Mouse (Mus musculus) intestine, postnatal 0 days (tissue): ENCODE measurements at regions not wholly inside any gene's neighbourhood (a gene's known extent, or its start where the extent isn't known, plus 50 kb on each side); places are given as distances from the start of the nearest gene placed in this dataset.
A peak's percentile ranks its signal among the peaks of the same experiment; 100 is the strongest.

ENCODE experiments used
- ATAC-seq: fragments of 200-750 bp; cut with Nextera tagmentation; 2 replicates; pipeline ENCODE4 v1.8.0; 2017; ENCODE audit warnings: mild to moderate bottlenecking, moderate TSS enrichment, moderate library complexity
- H3K27ac ChIP-seq: fragments of 300-500 bp; sonication (generic); 2 replicates; pipeline ENCODE4 v1.5.1; 2014; ENCODE audit warnings: mild to moderate bottlenecking, low read depth, low read length, moderate library complexity
- H3K27me3 ChIP-seq: fragments of 300-500 bp; sonication (generic); replicated peaks from 2 replicates; pipeline ENCODE4 v1.6.1; 2014; ENCODE audit warnings: low read length, mixed read lengths; ENCODE audit not compliant: control insufficient read depth, insufficient read depth
- H3K36me3 ChIP-seq: fragments of 300-500 bp; sonication (generic); 2 replicates; pipeline ENCODE4 v1.6.1; 2014; ENCODE audit warnings: mild to moderate bottlenecking, moderate library complexity; ENCODE audit not compliant: control insufficient read depth, insufficient read depth
- H3K4me1 ChIP-seq: fragments of 300-500 bp; sonication (generic); replicated peaks from 2 replicates; pipeline ENCODE4 v1.6.1; 2014; ENCODE audit warnings: antibody characterized with exemption, low read length, mixed read lengths; ENCODE audit not compliant: control insufficient read depth, insufficient read depth
- H3K4me2 ChIP-seq: fragments of 300-500 bp; sonication (generic); replicated peaks from 2 replicates; pipeline ENCODE4 v1.6.1; 2014; ENCODE audit warnings: low read depth, mild to moderate bottlenecking, moderate library complexity
- H3K4me3 ChIP-seq: fragments of 300-500 bp; sonication (generic); 2 replicates; pipeline ENCODE4 v1.5.1; 2014; ENCODE audit warnings: low read depth, low read length
- H3K9ac ChIP-seq: fragments of 300-500 bp; sonication (generic); 2 replicates; pipeline ENCODE4 v1.6.1; 2014; ENCODE audit warnings: mild to moderate bottlenecking, low read depth, low read length
- H3K9me3 ChIP-seq: fragments of 300-500 bp; sonication (generic); 2 replicates; pipeline ENCODE4 v1.6.1; 2016; ENCODE audit warnings: mixed run types; ENCODE audit not compliant: control insufficient read depth
- CTCF ChIP-seq: sonication (generic); IDR thresholded peaks from 2 replicates; pipeline ENCODE4 v1.5.1; 2016; ENCODE audit warnings: low read depth, mild to moderate bottlenecking, control low read depth, antibody characterized with exemption, moderate library complexity
- WGBS: fragments of 180-500 bp; shearing (Covaris S2); extraction: QIAGEN DNeasy Blood & Tissue Kit; methylation state at CpG from one replicate; pipeline ENCODE4 v1.1.7; 2014; 5-methylcytosine and 5-hydroxymethylcytosine counted together

DNA sequence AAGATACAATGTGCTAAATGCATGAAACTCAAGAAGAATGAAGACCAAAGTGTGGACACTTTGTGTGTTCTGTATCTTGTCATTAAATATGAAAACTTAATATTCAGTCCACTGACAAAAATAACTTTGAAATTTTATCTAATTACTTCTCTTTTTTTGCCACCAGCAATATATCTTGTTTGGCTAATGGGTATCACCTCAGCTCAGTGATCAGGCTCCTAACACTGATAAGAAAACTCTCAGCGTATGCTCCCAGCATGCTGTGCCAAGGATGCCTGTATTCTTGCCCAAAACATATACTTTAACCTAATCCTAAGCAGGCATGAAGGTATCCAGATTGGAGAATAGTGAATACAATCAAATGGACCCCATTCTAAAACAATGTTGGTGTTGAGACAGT, 53.3 kb upstream of the Ptpn12 start:
- no peak overlapping the region for H3K4me3 ChIP-seq
- H3K9me3 ChIP-seq, result no peaks in the 10 kb centered on the region
- H3K4me2 ChIP-seq, result no peak overlapping the region
- no peak overlapping the region for H3K9ac ChIP-seq
- H3K27ac ChIP-seq, result no peak overlapping the region
- ATAC-seq, result no peak
- no peaks in the 10 kb centered on the region for H3K4me1 ChIP-seq
- H3K27me3 ChIP-seq, result no peaks in the 10 kb centered on the region
- H3K36me3 ChIP-seq, result no peaks in the 10 kb centered on the region
- TF ChIP-seq CTCF, result no peak
- 89% methylated on average over 1 of the region's 1 CpGs for WGBS

DNA sequence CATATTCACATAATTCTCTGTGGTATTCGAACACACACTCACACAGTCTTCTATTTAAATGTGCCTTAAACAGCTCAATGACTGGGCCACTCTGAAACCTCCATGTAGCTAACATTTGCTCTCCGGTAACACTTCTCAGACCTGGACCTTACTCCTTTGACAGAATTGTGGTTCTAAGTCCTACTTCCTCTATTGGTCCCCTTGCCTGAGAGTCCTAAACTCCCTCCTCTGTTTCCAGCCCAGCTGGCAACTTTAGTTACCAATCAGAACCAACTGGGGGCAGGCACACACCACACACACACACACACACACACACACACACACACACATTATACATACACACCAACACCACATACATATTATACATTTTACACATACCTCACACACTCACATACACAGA, 57.7 kb upstream of the Ptpn12 start:
- ATAC-seq, result no peak
- no peak for TF ChIP-seq CTCF
- H3K9ac ChIP-seq, result no peak overlapping the region
- H3K36me3 ChIP-seq, result no peaks in the 10 kb centered on the region
- no peak overlapping the region for H3K4me3 ChIP-seq
- 85% methylated on average over 2 of the region's 2 CpGs for WGBS
- H3K27me3 ChIP-seq, result no peaks in the 10 kb centered on the region
- H3K4me1 ChIP-seq, result no peaks in the 10 kb centered on the region
- no peak overlapping the region for H3K4me2 ChIP-seq
- H3K9me3 ChIP-seq, result no peaks in the 10 kb centered on the region
- H3K27ac ChIP-seq, result no peak overlapping the region

DNA sequence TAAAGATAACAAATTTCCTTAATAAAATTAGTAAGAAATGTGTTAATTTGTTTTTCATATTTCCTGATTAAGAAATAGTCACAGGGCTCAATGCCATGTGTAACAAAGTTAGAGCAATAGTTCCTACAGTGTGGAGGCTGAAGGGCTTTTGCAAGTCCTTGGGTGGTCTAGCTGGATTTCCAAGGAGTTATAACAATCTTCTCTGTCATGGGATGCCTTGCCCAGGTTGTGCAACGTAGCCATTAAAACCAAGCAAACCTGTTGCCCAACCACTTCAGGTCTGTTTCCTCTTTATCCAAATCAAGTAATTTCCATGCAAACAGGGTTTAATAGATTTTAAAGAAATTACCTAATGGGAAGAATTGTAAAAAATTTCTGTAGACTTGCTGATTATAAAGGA, 59.8 kb upstream of the Ptpn12 start:
- no peak for ATAC-seq
- 72% methylated on average over 1 of the region's 1 CpGs for WGBS
- Histone ChIP-seq H3K4me2 (no peak overlapping the region), H3K27ac (no peak overlapping the region), H3K4me3 (no peak overlapping the region), H3K9ac (no peak overlapping the region), H3K36me3 (no peaks in the 10 kb centered on the region), H3K9me3 (no peaks in the 10 kb centered on the region), H3K27me3 (no peaks in the 10 kb centered on the region), H3K4me1 (no peaks in the 10 kb centered on the region)
- no peak for TF ChIP-seq CTCF

DNA sequence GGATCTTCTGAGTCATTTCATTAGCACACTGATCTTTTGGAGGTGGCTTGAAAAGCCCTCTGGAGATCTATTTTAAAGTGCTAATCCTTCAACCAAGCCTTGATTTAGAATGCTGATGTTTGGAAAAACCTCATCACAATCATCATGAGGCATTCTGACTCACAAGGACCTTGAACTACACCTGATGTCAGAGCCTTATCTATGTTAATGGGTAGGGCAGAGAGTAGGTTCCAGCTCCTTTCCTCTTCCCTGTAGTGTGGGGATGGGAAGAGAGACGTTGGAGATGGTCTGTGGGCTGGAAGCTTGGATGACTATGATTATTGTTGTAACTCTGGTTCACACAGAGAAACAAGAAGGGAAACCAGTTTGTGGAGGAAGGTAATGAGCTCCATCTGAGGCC, 63.0 kb upstream of the Gsap start:
- Histone ChIP-seq H3K4me2 (no peak overlapping the region), H3K27ac (no peak overlapping the region), H3K36me3 (no peaks in the 10 kb centered on the region), H3K9ac (no peak overlapping the region), H3K4me3 (no peak overlapping the region), H3K9me3 (no peaks in the 10 kb centered on the region), H3K27me3 (no peaks in the 10 kb centered on the region), H3K4me1 (no peaks in the 10 kb centered on the region)
- ATAC-seq, result peak; percentile 93
- 53% methylated on average over 1 of the region's 1 CpGs for WGBS
- no peak for TF ChIP-seq CTCF

DNA sequence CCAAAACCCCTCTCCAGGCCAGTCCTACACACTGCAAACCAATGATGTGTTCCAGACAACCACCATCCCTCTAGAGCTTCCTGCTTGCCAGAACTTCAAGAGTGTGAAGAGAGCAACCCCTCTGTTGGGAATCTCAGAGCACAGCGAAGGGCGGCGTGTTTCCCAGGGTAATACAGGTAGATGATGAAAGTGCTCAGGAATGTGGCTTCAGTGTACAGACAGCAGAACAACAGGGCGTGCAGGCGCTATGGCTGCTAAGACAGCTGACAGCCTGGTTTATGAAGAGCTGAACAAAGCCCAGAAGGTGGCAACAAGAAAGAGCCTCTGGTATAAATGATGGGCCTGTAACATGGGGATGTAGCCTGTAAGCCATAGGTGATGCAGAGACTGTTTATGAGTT, 61.0 kb upstream of the Gsap start:
- Histone ChIP-seq H3K4me3 (no peak overlapping the region), H3K9ac (no peak overlapping the region), H3K4me1 (no peaks in the 10 kb centered on the region), H3K27ac (no peak overlapping the region), H3K4me2 (no peak overlapping the region), H3K27me3 (no peaks in the 10 kb centered on the region), H3K36me3 (no peaks in the 10 kb centered on the region), H3K9me3 (no peaks in the 10 kb centered on the region)
- ATAC-seq, result peak; percentile 73
- WGBS, result 33% methylated on average over 5 of the region's 5 CpGs
- TF ChIP-seq CTCF, result no peak

DNA sequence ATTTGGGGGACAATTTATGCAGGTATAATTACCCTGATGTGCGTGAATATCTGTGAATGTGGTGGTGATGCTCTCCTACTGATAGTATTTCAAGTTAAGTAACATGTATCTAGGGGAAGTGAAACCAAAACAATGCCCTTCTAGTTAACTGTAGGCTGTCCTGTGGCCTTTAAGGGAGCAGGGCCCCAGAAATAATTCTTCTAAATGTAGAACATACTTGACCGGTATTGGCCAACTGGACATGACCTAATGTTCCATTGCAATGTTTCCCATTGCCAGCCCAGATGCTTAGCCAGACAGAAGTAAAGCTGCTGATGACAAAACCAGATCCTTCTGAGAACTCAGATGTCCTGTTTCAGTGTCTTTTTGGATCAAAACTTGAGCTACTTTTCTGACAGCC, 54.9 kb upstream of the Gsap start:
- Histone ChIP-seq H3K4me1 (no peaks in the 10 kb centered on the region), H3K27me3 (no peaks in the 10 kb centered on the region), H3K9ac (no peak overlapping the region), H3K4me2 (no peak overlapping the region), H3K27ac (no peak overlapping the region), H3K4me3 (no peak overlapping the region), H3K9me3 (no peaks in the 10 kb centered on the region), H3K36me3 (no peaks in the 10 kb centered on the region)
- 90% methylated on average over 2 of the region's 2 CpGs for WGBS
- ATAC-seq, result no peak
- no peak for TF ChIP-seq CTCF

DNA sequence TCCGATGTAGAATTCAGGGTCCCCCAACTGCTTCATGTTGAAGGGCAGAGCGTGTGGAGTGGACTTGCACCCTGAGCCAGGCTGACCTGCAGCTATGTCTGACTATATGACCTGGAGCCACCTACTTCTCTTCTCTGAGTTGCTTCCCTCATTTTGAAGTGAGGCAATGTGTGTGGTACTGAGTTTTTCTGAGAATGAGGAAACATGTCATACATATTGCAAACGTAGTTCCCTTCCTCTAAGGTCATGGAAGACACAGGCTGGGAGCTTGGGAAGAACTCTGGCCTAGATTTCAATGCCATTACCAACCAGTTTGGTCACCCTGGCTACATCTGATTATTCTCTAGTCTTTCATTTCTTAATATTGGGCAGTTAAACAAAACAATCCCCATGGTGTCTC, 54.1 kb upstream of the Gsap start:
- Histone ChIP-seq H3K4me3 (no peak overlapping the region), H3K36me3 (no peaks in the 10 kb centered on the region), H3K4me1 (no peaks in the 10 kb centered on the region), H3K4me2 (no peak overlapping the region), H3K9me3 (no peaks in the 10 kb centered on the region), H3K27me3 (no peaks in the 10 kb centered on the region), H3K9ac (no peak overlapping the region), H3K27ac (no peak overlapping the region; the same call in 1 of the 2 replicates)
- no peak for TF ChIP-seq CTCF
- WGBS, result 84% methylated on average over 3 of the region's 3 CpGs
- ATAC-seq, result no peak
